In genomic region chr5:115953173-115953572, GRCm38 (mm10) we compare ENCODE assay signal across 14 mouse cellular contexts.
A peak's percentile ranks its signal among the peaks of the same experiment; 100 is the strongest.
DNase-seq lines count a peak whose midpoint lies in the region; ATAC-seq and TF ChIP-seq lines count a peak whose summit lies in the region.
"Had no signal": no experiment of that assay in that cellular context is flagged by ENCODE, and none has a peak within 500 bp of the region (broad histone marks: within the 10 kb centered on the region; RNA-seq: fewer than 3 reads in every experiment).

No protein-coding gene starts in this region.

- WGBS in kidney, adult 2 months = 97% methylated on average over 6 of the region's 6 CpGs
- 98% methylated on average over 6 of the region's 6 CpGs for WGBS in kidney, embryonic 16.5 days
- WGBS in thymus, adult 2 months = 97% methylated on average over 6 of the region's 6 CpGs
- 93% methylated on average over 6 of the region's 6 CpGs for WGBS in bone marrow, adult 2 months
- WGBS in embryonic facial prominence, embryonic 10.5 days = 98% methylated on average over 6 of the region's 6 CpGs

- peak; percentile 41 for TF ChIP-seq CTCF in kidney, adult 2 months (conservative IDR thresholded peaks at IDR 0.05; ENCODE audit: insufficient read depth, insufficient read length, low read depth, low read length)
- TF ChIP-seq CTCF in thymus, adult 2 months (IDR thresholded peaks at IDR 0.05; ENCODE audit: borderline replicate concordance, control insufficient read depth, extremely low read depth, insufficient read depth, low read length, poor library complexity) = no peak
- TF ChIP-seq CTCF in bone marrow, adult 2 months (IDR thresholded peaks at IDR 0.05; ENCODE audit: control insufficient read depth, insufficient read depth, low read length) = peak; percentile 57

- H3K9ac ChIP-seq in kidney, embryonic 16.5 days (replicated peaks; ENCODE audit: low read length) = no peak overlapping the region
- H3K9ac ChIP-seq: embryonic facial prominence, embryonic 13.5 days; neural tube, embryonic 12.5 days had no signal

- no peak overlapping the region for H3K27ac ChIP-seq in kidney, adult 2 months (ENCODE audit: insufficient read depth, low read depth, low read length)
- H3K27ac ChIP-seq in kidney, embryonic 16.5 days (ENCODE audit: low read length) = no peak overlapping the region
- no peak overlapping the region for H3K27ac ChIP-seq in thymus, adult 2 months (ENCODE audit: control insufficient read depth, insufficient read depth, low read length)
- no peak overlapping the region for H3K27ac ChIP-seq in bone marrow, adult 2 months (ENCODE audit: control insufficient read depth, insufficient read depth, low read depth, low read length, poor library complexity)
- H3K27ac ChIP-seq in embryonic facial prominence, embryonic 10.5 days (replicated peaks) = no peak overlapping the region
- H3K27ac ChIP-seq: embryonic facial prominence, embryonic 13.5 days; limb, embryonic 10.5 days; neural tube, embryonic 12.5 days had no signal

- no peaks in the 10 kb centered on the region for H3K4me1 ChIP-seq in kidney, adult 2 months (ENCODE audit: control insufficient read depth, insufficient read depth, low read length)
- H3K4me1 ChIP-seq in kidney, embryonic 16.5 days (ENCODE audit: insufficient read depth, low read length) = no peaks in the 10 kb centered on the region
- no peaks in the 10 kb centered on the region for H3K4me1 ChIP-seq in thymus, adult 2 months (replicated peaks; ENCODE audit: control insufficient read depth, insufficient read depth, low read length)
- peaks cover 2% of the 10 kb centered on the region; the same call in 1 of the 2 replicates for H3K4me1 ChIP-seq in bone marrow, adult 2 months (ENCODE audit: control insufficient read depth, insufficient read depth, low read length)
- no peaks in the 10 kb centered on the region for H3K4me1 ChIP-seq in embryonic facial prominence, embryonic 10.5 days
- H3K4me1 ChIP-seq: embryonic facial prominence, embryonic 13.5 days; limb, embryonic 10.5 days; neural tube, embryonic 12.5 days had no signal

- H3K4me3 ChIP-seq in kidney, adult 2 months (ENCODE audit: insufficient read depth, low read depth, low read length) = no peak overlapping the region
- H3K4me3 ChIP-seq in kidney, embryonic 16.5 days (ENCODE audit: low read length) = no peak overlapping the region
- H3K4me3 ChIP-seq in thymus, adult 2 months (ENCODE audit: control insufficient read depth, insufficient read depth, low read length) = no peak overlapping the region
- no peak overlapping the region for H3K4me3 ChIP-seq in bone marrow, adult 2 months (replicated peaks; ENCODE audit: control insufficient read depth, low read depth, low read length)
- H3K4me3 ChIP-seq in embryonic facial prominence, embryonic 10.5 days = no peak overlapping the region
- H3K4me3 ChIP-seq: embryonic facial prominence, embryonic 13.5 days; limb, embryonic 10.5 days; megakaryocyte, embryonic 14.5 days; neural tube, embryonic 12.5 days had no signal

- no peak for DNase-seq in kidney, adult 2 months
- peak; percentile 8 for DNase-seq in thymus, adult 2 months
- DNase-seq in thymus, adult 18-20 months = no peak
- DNase-seq in thymus, postnatal 25 days = peak; percentile 11
- DNase-seq in embryonic facial prominence, embryonic 10.5 days (ENCODE audit: low spot score) = no peak
- DNase-seq in cerebellum, postnatal 4 days (ENCODE audit: low spot score in 2 of 2) = no peak
- DNase-seq: cerebellum, adult 11 months had no signal

- H3K9me3 ChIP-seq in kidney, embryonic 16.5 days (ENCODE audit: low read length) = peaks cover 9% of the 10 kb centered on the region; the same call in 1 of the 2 replicates
- H3K9me3 ChIP-seq in embryonic facial prominence, embryonic 10.5 days = peaks cover 10% of the 10 kb centered on the region; the same call in 1 of the 2 replicates
- H3K9me3 ChIP-seq: limb, embryonic 10.5 days had no signal

- H3K36me3 ChIP-seq in kidney, adult 2 months (ENCODE audit: control insufficient read depth, insufficient read depth, low read length) = no peaks in the 10 kb centered on the region; the same call in 1 of the 2 replicates
- H3K36me3 ChIP-seq in kidney, embryonic 16.5 days (ENCODE audit: insufficient read depth, low read length) = peaks cover 74% of the 10 kb centered on the region
- peaks cover 17% of the 10 kb centered on the region for H3K36me3 ChIP-seq in thymus, adult 2 months (ENCODE audit: control insufficient read depth, insufficient read depth, low read length)
- peaks cover 98% of the 10 kb centered on the region for H3K36me3 ChIP-seq in embryonic facial prominence, embryonic 10.5 days (replicated peaks)

- H3K4me2 ChIP-seq in kidney, embryonic 16.5 days (replicated peaks; ENCODE audit: low read depth, low read length) = no peak overlapping the region
- H3K4me2 ChIP-seq: embryonic facial prominence, embryonic 13.5 days; neural tube, embryonic 12.5 days had no signal

- no peaks in the 10 kb centered on the region for H3K27me3 ChIP-seq in kidney, adult 2 months (replicated peaks; ENCODE audit: control insufficient read depth, insufficient read depth, low read length)
- H3K27me3 ChIP-seq in kidney, embryonic 16.5 days (ENCODE audit: insufficient read depth, low read length) = no peaks in the 10 kb centered on the region
- H3K27me3 ChIP-seq in thymus, adult 2 months (ENCODE audit: control insufficient read depth, insufficient read depth, low read length) = no peaks in the 10 kb centered on the region
- no peaks in the 10 kb centered on the region for H3K27me3 ChIP-seq in embryonic facial prominence, embryonic 10.5 days (replicated peaks; ENCODE audit: low read depth, poor library complexity, severe bottlenecking)
- H3K27me3 ChIP-seq: embryonic facial prominence, embryonic 13.5 days; megakaryocyte, embryonic 14.5 days; neural tube, embryonic 12.5 days had no signal

- no peak for ATAC-seq in kidney, embryonic 16.5 days (ENCODE audit: low FRiP score, low TSS enrichment)
- ATAC-seq: activated CD4-positive, CD25-positive, alpha-beta regulatory T cell, adult 4 months had no signal

- no peak for TF ChIP-seq POLR2A in kidney, adult 2 months (IDR thresholded peaks at IDR 0.05; ENCODE audit: low read depth, low read length)
- no peak for TF ChIP-seq POLR2A in thymus, adult 2 months (IDR thresholded peaks at IDR 0.05; ENCODE audit: control insufficient read depth, extremely low read depth, insufficient read depth, low read length, poor library complexity)
- no peak for TF ChIP-seq POLR2A in bone marrow, adult 2 months (IDR thresholded peaks at IDR 0.05; ENCODE audit: borderline replicate concordance, control insufficient read depth, low read depth, low read length)

Comparison
In these comparisons a context has a peak if more than half of its experiments do, and no peak if none do; other contexts are left out.
1. DNase-seq: peak in thymus, adult 2 months (single experiment) and thymus, postnatal 25 days (single experiment); none in kidney, adult 2 months (single experiment), thymus, adult 18-20 months (0 of 2), embryonic facial prominence, embryonic 10.5 days (single experiment) and cerebellum, postnatal 4 days (0 of 2).